Mouse (Mus musculus): ENCODE data around the gene Kdm5a.

Kdm5a gene

DNA sequence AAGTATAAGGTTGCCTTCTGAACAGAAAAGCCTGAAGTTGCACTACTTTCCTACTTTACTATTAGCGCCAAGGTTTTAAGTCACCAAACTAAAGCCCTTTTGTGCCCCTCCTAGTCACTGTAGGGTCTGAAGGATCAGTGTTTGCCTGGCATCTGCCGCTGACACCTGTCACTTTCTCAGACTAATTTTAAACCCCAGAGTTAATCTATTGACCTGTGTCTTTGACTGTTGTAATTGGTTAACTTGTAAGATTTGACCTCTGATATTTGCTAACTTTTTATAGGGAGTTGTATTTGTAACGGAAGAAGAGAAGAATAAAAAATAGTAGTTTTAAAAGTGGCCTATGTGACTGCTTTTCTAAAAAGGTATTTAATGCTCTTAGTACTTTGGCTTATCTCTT is 74.2 kb downstream of the Kdm5a start:
- no peak for DNase-seq (ENCODE audit: extremely low read depth, low read depth)

DNA sequence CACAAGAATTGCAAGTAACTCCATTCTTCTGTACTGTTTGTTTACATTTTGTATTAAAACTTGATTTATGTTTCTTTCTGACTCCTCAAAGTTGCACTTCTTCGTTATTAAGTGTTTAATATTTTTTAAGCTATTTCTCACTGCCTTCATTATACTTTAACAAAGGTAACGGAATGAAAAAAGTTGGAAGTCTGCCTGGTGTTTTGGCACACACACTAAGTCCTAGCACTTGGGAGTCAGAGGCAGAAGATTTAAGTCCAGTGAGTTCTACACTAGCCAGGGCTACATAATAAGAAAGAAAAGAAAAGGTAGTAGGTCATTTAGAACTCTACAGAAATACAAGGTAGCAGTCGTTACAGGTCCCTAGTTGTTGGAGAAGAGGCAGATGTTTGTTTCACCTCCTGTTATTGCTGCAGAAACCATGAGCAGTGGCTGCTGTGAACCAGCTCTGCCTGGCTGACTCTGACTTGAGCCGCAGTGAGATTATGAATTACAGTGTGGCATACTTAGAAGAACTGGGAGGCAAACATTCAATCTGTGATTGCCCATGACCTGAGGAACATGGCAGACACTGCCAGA is 78.3 kb downstream of the Kdm5a start:
- DNase-seq (ENCODE audit: extremely low read depth, low read depth) = no peak

DNA sequence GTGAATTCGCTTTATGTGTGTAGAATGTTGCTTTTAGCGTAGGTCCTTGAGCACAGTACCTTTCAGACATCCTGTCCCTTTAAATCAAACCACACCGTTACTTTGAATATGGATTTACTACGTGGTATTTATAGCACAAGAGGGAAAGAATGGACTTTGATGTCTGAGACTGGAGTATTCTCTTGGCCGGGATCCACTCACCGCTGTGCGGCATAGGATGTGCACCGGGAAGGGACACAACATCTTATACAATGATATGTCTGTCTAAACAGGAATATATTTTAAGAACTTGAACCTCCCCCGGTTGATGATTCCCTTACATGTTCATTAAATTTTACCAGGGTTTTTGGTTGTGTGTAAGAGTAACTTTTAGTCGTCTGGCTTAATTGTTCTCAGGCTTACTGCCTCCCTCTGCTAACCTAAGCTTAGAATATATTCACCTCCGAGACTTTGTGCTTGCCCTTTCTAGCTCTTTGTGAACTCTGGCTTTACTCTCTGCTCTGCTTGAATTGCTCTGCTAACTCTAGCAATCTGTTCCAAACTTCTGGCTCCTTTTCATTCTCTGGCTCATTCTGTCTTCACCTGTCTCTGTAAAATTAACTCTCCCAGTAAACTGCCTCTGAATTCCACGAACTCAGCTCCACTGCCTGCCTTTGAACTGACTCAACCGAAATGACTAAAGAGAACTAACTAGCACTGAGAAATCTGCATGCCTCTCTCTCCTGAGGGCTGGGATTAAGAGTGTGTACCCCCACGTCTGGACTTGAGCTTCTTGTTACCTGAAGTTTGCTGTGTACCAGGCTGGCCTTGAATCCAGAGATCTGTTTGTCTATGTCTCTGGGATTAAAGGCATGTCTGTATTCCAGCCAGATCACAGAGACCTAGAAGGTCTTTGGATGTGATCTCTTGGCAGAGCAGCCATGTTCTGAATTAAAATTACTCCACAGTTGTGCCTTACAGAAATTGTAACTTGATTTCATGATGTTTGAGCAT is 79.7 kb downstream of the Kdm5a start:
- DNase-seq (ENCODE audit: extremely low read depth, low read depth) = no peak

DNA sequence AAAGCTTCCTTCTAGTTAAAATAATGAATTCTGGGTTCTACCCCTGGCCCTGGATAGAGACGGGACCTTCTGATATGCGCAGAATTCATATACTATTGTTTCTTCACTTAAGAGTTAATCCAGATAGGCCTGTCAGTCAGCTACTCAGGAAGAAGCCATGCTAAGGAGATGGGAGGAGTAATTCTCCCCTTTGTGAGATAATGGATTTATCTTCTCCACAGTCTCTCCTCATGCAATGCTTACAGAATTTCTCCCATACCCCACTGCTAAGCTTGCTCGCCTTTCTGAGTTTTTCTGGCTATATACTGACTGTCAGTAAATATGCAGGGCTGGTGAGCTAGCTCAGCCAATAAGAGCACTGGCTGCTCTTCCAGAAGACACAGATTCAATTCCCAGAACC is 86.3 kb downstream of the Kdm5a start:
- DNase-seq (ENCODE audit: extremely low read depth, low read depth) = no peak

DNA sequence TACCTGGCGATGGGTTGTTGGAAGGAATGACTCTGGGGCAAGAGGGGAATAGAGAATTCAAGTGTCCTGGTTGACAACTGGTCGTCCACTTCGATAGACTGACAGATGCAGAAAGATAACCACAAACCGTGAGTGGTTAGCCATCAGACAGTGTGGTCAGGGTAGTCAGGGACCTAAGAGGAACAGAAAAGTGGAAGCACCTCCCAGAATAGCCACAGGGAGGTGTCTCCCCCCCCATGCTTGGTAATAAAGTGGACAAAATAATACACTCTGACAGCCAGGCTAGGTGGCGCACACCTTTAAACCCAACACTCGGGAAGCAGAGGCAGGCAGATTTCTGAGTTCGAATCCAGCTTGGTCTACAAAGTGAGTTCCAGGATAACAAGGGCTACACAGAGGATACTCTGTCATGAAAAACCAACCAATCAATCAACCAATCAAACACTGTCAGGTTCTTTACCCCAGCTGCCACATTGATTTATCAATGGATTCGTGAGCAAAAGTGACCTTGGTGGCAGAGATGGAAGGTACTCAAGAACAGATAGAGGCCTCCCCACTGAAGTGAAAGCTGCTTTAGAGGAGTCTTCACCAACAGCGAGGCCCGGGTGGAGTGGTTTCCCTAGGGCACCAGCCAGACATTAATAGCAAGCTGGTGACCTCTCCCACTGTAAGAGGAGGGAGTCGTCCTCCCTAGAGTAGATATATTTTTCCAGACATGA is 88.6 kb downstream of the Kdm5a start:
- no peak for DNase-seq (ENCODE audit: extremely low read depth, low read depth)

DNA sequence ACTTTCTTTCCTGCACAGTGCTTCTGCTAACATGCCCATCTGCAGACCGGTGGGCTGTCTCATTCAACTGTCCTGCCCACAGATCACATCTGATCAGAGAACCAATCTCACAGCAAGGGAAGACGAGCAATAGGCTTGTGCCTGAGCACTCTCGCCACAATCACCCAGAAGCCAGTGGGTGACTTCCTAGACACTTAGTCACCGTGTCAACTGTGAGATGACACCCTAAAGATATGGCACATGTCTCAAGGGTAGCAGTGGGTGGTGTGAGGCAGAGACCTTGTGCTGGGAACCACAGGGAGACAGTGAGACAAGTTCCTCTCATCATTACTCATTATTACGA is 89.2 kb downstream of the Kdm5a start:
- DNase-seq (ENCODE audit: extremely low read depth, low read depth) = no peak

DNA sequence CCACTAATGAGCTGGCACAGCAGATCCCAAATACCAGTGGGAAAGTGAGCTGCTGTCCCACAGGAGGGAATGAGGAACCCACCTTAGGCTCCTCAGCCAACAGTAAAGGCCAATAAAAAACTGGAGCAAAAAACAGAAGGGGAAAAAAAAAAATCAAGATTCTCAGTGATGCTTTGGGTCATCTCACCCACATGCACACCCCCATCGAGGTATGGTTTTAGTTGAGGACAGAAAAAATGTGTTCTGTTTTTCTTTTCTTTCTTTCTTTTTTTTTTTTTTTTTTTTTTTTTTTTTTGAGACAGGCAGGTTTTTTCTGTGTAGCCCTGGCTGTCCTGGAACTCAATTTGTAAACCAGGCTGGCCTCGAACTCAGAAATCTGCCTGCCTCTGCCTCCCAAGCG is 89.6 kb downstream of the Kdm5a start:
- DNase-seq (ENCODE audit: extremely low read depth, low read depth) = no peak

DNA sequence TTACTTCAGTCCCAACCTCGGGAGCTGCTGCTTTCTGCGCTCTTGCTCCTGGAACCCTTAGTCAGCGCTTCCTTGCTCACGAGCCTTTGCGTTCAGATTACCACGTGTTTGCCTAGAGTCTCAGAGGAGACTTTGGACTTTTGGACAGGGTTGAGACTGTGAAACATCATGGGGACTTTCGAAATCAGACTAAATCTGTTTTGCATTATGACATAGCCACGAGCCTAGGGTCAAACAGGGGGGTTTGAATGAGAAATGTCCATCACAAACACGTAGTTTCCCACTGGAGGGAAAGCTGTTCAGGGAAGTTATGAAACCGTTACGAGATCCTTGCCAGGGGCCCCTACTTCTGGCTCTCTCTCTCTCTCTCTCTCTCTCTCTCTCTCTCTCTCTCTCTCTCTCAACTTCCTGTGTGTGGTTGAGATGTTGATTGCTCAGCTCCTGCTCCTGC is 90.7 kb downstream of the Kdm5a start:
- no peak for DNase-seq (ENCODE audit: extremely low read depth, low read depth)

DNA sequence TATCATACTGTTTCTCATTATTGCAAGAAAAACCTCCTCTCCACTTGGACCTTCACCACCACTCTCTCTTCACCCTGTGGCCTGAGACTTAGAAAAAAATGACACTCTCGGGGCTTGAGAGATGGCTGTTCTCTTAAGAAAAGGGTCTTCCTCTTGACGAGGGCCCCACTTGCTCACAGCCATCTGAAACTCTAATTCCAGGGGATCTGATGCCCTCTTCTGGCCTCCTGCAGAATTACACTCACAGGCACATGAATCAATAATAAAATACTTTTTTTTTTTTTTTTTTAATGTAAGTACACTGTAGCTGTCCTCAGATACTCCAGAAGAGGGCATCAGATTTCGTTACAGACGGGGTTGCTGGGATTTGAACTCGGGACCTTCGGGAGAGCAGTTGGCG is 93.2 kb downstream of the Kdm5a start:
- no peak for DNase-seq (ENCODE audit: extremely low read depth, low read depth)

DNA sequence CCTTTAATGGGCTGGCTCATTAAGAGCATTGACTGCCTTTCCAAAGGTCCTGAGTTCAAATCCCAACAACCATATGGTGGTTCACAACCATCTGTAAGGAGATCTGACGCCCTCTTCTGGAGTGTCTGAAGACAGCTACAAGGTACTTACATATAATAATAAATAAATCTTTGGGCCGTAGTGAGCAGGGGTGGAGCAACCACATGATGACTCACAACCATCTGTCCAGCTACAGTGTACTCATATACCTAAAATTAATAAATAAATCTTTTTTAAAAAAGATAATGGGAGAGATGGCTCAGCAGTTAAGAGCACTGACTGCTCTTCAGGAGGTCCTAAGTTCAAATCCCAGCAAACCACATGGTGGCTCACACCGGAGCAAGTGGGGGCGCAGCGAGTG is 93.8 kb downstream of the Kdm5a start:
- no peak for DNase-seq (ENCODE audit: extremely low read depth, low read depth)

DNA sequence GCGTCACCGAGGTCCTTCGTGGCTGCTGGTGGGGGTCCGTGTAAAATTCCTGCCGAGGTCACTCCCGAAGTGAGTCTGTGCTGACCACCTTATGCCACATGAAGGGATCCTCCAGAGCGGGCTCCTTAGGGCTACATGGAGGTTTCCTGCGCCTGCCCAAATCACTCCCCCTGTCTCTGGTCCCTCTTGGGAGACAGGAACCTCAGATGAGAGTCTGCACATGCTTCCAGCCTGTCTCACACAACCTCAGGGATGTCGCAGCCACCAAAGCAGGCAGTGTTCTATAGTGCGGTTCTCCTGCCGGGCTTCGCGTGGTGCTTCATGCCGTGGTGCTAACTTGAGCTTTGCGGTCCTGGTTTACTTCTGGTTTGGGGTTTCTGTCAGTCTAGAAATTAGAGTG is 97.3 kb downstream of the Kdm5a start:
- no peak for DNase-seq (ENCODE audit: extremely low read depth, low read depth)

DNA sequence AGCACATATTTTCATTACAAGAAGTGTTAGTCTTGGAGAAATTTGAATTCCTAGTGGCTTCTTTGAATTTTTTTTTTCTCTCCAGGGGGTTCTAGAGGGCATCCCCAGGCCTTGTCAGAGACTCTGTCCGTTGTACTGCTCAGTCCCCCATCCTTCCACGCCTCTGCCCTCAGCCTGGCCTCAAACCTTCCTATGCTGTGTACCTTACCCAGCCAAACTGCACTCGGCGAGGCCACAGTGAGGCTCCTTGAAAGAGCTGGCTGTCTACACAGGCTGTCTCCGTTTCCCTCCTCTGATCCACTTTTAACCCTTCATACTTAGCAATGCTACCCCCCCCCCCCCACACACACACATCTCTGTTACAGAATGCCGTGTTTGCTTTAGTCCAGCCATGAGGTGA is 98.3 kb downstream of the Kdm5a start:
- no peak for DNase-seq (ENCODE audit: extremely low read depth, low read depth)

DNA sequence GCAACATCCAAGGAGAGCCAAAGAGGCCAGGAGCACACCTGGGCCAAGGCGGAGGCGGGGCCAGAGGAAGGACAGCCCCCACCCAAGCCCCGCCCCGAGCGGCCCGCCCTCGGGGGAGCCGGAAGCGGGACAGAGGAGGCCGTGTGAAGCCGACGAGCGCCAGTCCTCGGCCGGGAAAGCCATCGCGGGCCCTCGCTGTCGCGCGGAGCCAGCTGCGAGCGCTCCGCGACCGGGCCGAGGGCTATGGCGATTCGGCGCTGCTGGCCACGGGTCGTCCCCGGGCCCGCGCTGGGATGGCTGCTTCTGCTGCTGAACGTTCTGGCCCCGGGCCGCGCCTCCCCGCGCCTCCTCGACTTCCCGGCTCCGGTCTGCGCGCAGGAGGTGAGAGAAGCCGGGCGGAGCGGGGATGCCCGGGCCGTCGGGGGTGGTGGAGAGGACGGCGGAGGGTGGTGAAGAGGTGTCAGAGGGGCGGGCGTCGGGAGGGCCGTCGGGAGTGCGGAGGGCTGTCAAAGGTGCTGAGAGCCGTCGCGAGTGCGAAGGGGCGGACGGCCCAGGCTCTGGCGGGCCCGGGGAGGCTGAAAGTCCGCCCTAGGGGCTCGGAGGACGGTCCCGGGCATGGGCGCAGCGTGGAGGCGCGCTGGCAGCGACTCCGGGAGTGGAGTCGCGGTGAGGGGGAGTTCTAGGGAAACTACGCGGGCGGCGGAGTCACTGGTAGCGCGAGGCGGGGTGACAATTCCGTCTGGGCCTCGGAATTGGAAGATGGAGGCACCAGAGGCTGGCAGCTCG is 99.4 kb downstream of the Kdm5a start, which contains the start of gene Il17ra:
Il17ra (plus strand) TSS at position 162 of the 786 bp plus-strand sequence.
- DNase-seq (ENCODE audit: extremely low read depth, low read depth) = no peak

DNA sequence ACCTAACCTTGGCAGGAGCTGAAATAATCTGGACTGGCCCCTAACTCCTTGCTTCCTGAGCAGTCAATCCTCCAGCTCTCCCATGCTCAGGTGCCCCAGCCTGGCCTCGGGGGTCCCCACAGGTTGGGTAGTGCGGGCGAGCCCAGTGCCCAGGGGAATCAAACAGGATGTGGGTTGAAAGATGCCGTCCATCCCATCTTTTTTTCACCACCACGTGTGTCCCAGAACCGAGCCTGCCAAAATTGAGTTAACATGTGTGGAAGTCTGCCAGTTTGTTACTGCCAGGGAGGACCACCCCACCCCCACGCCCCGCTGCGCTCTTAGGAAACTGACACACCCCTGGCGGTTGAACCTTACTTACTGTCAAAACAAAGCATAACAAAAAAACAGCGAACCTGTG is 100.0 kb downstream of the Kdm5a start:
- DNase-seq (ENCODE audit: extremely low read depth, low read depth) = no peak

DNA sequence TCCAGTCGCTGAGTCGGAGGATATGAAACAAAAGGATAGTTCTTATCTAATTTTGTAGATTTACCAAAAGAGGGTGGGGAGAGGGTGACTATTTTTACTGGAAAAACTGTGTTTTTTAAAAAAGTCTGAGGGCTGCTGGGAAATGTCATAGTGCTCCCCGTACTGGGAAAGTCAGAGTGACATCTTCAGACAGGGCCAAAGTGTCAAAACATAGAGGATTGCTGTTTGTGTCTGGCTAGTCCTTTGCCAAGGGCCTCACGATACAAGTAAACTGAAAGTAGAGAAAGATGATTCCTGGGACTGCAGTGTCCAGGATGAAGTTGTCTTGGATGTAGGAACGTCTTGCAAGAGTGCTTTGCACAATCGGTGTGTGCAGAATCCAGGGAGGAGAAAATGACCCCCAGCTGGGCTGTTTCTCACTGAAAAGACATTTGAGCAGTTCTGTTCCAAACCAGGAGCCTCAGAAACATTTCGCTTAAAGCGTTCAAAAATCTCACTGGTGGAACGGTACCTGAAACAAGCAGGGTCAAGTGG is 100.5 kb downstream of the Kdm5a start:
- DNase-seq (ENCODE audit: extremely low read depth, low read depth) = no peak

DNA sequence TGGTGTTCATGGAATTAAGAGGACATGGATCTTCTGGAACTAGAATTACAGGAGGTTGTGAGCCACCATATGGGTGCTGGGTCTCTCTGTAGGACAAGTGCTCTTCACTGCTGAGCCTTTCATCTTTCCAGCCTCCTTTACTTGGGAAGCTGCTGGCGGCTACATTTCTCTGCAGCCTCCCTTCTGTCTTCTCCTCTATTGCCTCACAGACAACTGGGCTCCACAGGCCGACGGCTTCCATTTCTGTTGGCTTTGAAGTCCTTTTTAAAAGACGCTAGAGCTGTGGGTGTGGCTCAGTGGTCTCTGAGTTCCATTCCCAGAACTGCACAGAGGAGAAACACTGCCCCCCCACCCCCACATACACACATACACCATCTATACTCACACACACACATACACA is 101.5 kb downstream of the Kdm5a start:
- DNase-seq (ENCODE audit: extremely low read depth, low read depth) = no peak

DNA sequence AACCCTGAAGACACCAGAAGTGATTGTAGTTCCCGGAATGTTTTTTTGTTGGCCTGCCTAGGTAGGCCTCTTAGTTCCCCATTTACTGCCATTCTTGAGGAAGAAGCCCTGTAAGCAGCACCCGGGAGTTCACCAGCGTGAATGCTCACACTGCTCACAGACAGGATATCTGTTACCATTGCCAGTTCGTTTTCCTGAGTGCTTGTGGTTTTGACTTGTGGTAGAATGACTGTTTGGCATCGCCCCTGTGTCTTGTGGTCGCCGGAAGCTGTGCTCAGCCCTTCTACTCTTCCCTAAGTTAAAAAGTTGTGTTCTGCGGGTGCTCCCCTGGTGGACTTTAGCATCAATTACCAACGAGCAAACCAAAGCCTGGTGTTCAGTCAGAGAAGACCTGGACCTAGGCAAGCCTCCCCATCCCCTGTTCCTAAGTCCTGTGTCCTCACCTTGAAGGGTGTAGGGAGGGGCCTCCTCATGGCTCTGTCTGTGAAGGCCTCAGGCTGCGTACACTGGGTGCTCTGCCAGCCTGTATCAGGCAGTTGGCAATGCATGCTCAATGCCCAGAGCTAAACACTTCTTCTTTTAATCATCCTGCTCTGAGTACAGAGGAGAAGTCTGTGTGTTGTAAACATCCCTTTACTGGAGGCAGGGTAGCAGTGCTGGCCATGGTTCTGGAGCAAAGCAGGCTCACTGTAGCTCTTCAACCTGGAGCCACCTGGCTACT is 102.8 kb downstream of the Kdm5a start:
- DNase-seq (ENCODE audit: extremely low read depth, low read depth) = peak; percentile 90

DNA sequence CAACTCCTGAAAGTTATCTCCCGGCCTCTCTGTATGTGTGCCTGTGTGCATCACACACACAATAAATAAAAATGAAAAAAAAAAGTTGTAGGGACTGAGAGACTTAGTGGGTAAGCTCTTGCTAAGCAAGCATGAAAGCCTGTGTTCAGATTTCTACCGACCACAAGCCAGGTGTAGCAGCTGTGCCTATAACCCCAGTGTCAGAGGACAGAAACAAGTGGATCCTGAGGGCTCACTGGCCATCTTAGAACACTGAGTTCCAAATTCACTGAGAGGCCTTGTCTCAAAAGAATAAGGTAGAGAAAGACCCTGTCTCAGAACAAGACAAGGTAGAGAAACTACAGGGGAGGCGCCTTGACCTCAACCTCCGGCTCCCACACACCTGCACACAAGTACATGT is 104.3 kb downstream of the Kdm5a start:
- DNase-seq (ENCODE audit: extremely low read depth, low read depth) = no peak

DNA sequence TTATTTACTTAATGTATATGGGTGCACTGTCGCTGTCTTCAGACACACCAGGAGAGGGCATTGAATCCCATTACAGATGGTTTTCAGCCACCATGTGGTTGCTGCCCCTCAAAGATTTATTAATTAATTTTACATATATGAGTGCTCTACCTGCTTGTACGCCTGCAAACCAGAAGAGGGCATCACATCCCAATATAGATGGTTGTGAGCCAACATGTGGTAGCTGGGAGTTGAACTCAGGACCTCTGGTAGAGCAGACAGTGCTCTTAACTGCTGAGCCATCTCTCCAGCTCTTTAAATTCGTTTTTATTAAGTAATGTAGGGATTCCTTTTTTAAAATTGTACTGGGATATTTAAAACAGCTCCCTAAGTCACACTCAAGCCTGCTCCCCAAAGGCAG is 105.3 kb downstream of the Kdm5a start:
- DNase-seq (ENCODE audit: extremely low read depth, low read depth) = no peak

DNA sequence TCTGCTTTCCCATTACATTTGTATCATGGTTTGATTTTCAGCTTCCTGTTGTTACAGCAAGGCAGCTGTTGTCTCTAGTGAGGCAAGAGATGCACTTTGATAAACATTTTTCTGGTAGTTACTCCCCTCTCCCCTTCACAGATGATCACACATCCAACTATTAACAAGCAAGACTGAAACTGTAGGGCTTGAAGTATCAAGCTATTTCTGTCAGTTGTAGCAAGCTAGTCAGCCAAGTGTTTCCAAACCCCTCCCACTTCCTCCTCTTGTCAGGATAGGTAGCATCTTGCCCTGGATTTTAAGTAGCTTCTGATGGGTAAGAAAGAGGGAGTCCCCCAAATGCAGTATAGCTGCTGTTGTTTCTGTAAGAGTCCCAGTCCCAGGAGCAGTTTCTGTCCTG is 105.8 kb downstream of the Kdm5a start:
- DNase-seq (ENCODE audit: extremely low read depth, low read depth) = no peak

DNA sequence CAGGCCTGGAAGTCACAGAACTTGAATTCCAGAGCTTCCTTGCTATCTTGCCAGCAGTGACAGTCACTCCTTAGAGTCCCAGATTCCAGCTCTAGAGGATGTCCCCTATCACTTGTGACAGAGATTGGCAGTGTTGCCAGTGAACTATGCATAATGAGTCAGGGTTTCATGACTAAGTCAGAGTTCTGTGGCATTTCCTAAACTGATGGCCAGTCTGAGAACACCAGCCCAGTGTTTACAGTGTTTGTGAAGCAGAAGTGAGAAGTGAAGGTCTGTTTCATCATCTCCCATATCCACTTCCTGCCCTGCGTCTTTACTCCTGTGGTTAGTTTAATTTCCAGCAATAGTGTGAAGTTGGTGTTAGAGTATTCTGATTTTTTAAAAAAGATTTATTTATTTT is 106.7 kb downstream of the Kdm5a start:
- DNase-seq (ENCODE audit: extremely low read depth, low read depth) = no peak

Data from MEL-GATA-1-ER (cell line).